Mouse (Mus musculus) embryo, embryonic 11.5 days (tissue): ENCODE data around the gene Nxn.

Experiments
- DNase-seq: peaks from one replicate; pipeline ENCODE4 v3.0.0-alpha.2; 2012; ENCODE audit warnings: low read depth, low spot score

Gene Nxn

GRCm38 (mm10) chr11:76363178-76363577 lies 35.8 kb downstream of the Nxn start:
- DNase-seq, result no peak

GRCm38 (mm10) chr11:76361422-76361821 lies 37.5 kb downstream of the Nxn start:
- DNase-seq, result no peak

- no peak for DNase-seq
These were observed 38.7 kb downstream of the Nxn start for GRCm38 (mm10) chr11:76360255-76360654.

- no peak for DNase-seq
These were observed 40.2 kb downstream of the Nxn start for GRCm38 (mm10) chr11:76358628-76359320.

GRCm38 (mm10) chr11:76357464-76357863 lies 41.5 kb downstream of the Nxn start:
- no peak for DNase-seq

- DNase-seq, result no peak
These were observed 42.8 kb downstream of the Nxn start for GRCm38 (mm10) chr11:76356091-76356490.

GRCm38 (mm10) chr11:76355425-76355824 lies 43.5 kb downstream of the Nxn start:
- no peak for DNase-seq

GRCm38 (mm10) chr11:76352861-76353558 lies 45.9 kb downstream of the Nxn start:
- no peak for DNase-seq

- no peak for DNase-seq
These were observed 47.3 kb downstream of the Nxn start for GRCm38 (mm10) chr11:76351624-76352011.

GRCm38 (mm10) chr11:76350931-76351623 lies 47.9 kb downstream of the Nxn start:
- no peak for DNase-seq

- no peak for DNase-seq
These were observed 49.1 kb downstream of the Nxn start for GRCm38 (mm10) chr11:76349833-76350232.

- DNase-seq, result no peak
These were observed 51.4 kb downstream of the Nxn start for GRCm38 (mm10) chr11:76347589-76347988.

GRCm38 (mm10) chr11:76343031-76343430 lies 55.9 kb downstream of the Nxn start:
- no peak for DNase-seq

- no peak for DNase-seq
These were observed 56.9 kb downstream of the Nxn start for GRCm38 (mm10) chr11:76341884-76342645.

- DNase-seq, result no peak
These were observed 57.8 kb downstream of the Nxn start for GRCm38 (mm10) chr11:76341163-76341562.

- DNase-seq, result no peak
These were observed 59.1 kb downstream of the Nxn start for GRCm38 (mm10) chr11:76339830-76340229.

GRCm38 (mm10) chr11:76339141-76339540 lies 59.8 kb downstream of the Nxn start:
- DNase-seq, result no peak

- no peak for DNase-seq
These were observed 60.3 kb downstream of the Nxn start for GRCm38 (mm10) chr11:76338656-76339055.

GRCm38 (mm10) chr11:76337764-76338163 lies 61.2 kb downstream of the Nxn start:
- DNase-seq, result no peak

GRCm38 (mm10) chr11:76337236-76337635 lies 61.7 kb downstream of the Nxn start:
- no peak for DNase-seq

- DNase-seq, result no peak
These were observed 62.7 kb downstream of the Nxn start for GRCm38 (mm10) chr11:76336224-76336623.

- no peak for DNase-seq
These were observed 64.0 kb downstream of the Nxn start for GRCm38 (mm10) chr11:76334966-76335365.
